Mouse (Mus musculus) gastrocnemius, adult 8-10 months (tissue): ENCODE data around the gene Lce1g. TPM values are rescaled to one million over a fixed set of nuclear protein-coding genes. Genes with fewer than 3 reads are reported as not detected.

Experiments
- DNase-seq, 2 experiments: peaks; one replicate each; pipeline ENCODE4 v3.0.0; 2022; ENCODE audit warnings: low spot score in 2 of 2
- total RNA-seq, 4 experiments: library from RNA; stranded (reverse); gene quantifications; 2 replicates each; pipeline ENCODE4 v1.2.4; 2022

Lce1g gene
- total RNA-seq = not detected

DNA sequence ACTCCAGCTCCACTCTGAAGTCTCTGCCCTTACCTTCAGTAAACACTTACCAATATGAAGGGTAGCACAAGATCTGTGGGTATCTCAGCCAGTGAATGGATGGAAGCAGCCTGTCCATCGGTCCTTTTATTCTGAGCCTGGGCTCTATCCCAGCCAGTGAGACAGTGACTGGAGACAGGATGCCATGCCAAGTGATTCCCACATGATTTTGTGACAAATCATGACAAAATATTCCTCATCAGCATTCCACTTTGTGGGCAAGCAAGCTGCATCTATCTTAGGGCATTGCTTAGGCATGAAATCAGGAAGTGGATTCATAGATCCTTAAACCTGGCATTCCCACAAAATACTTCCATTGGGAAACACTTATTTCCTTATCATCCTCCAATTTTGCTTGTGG lies at the start of gene Lce1g:
TSS of gene Lce1g (minus strand) at position 101 of the 400 bp plus-strand sequence.
- DNase-seq = no peak

DNA sequence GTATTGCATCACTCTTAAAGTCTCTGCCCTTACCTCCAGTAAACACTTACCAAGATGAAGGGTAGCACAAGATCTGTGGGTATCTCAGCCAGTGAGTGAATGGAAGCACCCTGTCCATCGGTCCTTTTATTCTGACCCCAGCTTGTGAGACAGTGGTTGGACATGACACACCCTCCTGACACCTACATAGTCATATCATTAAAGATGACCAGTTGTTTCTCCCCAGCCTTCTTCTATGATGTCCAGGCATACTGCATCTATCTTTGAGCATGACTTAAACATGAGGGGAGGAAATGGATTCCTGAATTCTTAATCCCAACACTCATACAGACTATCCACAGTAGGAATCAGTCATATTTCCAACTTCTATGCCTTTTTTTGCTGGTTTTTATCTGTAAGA lies 38.3 kb upstream of the Lce1g start, which contains the start of gene Lce1j:
TSS of gene Lce1j (minus strand) at position 101 of the 400 bp plus-strand sequence.
- no peak for DNase-seq

GRCm38 (mm10) chr3:92778799-92779198 lies 26.7 kb upstream of the Lce1g start, which contains the start of gene Lce1i:
Gene Lce1i (minus strand): TSS chr3:92778899.
- no peak for DNase-seq

DNA sequence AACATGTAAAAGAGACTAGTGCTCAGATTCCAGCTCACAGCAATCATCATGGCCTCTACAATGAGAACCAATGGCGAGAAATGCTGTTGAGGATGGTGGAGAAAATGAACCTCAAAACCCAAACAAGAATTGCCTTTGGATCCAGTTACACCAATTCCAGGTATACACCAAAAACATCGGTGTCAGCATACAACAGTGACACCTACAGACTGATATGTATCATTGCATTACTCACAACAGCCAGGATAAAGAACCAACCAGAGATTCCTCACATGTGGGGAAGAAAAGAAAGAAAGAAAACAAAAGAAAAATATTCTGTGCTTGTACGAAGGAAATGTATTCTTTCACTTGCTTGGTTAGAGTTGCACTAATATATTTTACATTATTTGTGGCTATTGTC lies 19.4 kb upstream of the Lce1g start:
- no peak for DNase-seq

DNA sequence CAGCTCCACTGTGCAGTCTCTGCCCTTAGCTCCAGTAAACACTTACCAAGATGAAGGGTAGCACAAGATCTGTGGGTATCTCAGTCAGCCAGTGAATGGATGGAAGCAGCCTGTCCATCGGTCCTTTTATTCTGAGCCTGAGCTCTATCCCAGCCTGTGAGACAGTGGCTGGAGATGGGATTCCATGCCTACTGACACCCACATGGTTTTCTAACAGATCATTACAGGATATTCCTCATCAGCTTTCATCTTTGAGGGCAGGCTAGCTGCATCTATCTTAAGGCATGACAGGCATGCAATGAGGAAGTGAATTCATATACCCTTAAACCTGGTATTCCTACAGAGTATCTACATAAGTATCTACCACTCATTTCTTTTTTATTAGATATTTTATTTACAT lies 12.8 kb upstream of the Lce1g start, which contains the start of gene Lce1h:
TSS of gene Lce1h (minus strand) at position 101 of the 400 bp plus-strand sequence.
- DNase-seq = no peak

- no peak for DNase-seq
Measured at GRCm38 (mm10) chr3:92753197-92753596, 1.1 kb upstream of the Lce1g start.

GRCm38 (mm10) chr3:92738996-92739395 lies 13.1 kb downstream of the Lce1g start, which contains the start of gene Gm38119:
Gene Gm38119 (minus strand): TSS chr3:92739096.
- no peak for DNase-seq

DNA sequence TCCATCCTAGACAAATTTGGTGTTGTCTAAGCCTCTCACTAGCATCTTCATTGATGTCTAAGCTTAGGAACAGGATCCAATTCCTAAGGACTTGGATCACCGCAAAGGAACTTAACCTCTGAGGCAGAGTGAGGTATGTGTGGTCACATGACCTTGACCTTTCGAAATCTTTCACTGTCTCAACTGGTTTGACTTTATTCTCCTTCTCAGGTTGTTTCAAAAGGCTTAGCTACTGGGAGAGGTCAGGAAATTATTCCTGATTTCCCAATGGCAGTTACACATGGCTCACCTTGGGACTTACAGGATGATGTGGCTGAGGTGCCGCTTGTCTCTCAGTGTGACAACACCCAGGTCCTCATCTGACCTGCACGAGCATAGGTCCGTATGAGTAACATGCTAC lies 29.5 kb downstream of the Lce1g start:
- DNase-seq = no peak

DNA sequence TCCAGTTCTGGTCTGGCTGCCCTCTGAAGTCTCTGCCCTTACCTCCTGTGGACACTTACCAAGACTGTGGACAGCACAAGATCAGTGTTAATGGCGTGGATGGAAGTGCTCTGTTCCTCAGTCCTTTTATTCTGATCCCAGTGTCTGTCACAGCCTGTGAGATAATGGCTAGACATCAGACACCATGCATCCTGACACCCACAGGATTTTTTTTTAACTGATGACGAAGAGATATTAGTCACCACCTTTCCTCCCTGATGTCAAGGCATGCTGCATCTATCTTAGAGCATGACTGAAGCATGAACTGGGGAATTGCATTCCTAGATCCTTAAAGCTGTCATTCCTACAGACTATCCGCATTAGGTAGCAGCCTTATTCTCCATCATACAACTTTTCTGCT lies 31.9 kb downstream of the Lce1g start, which contains the start of gene Lce1f:
TSS of gene Lce1f (minus strand) at position 101 of the 400 bp plus-strand sequence.
- DNase-seq = no peak

DNA sequence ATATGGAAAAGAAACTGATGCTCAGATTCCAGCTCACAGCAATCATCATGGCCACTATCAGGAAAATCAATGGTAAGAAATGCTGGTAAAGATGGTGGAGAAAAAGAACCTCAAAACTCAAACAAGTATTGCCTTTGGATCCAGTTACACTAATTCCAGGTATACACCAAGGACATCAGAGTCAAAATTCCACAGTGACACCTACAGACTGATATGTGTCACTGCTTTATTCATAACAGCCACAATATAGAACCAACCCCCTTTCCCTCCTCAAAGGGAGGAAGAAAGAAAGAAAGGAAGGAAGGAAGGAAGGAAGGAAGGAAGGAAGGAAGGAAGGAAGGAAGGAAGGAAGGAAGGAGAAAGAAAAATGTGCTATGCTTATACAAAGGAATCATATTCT lies 37.0 kb downstream of the Lce1g start:
- DNase-seq = no peak

- no peak for DNase-seq
Measured at GRCm38 (mm10) chr3:92708974-92709373, 43.2 kb downstream of the Lce1g start, which contains the start of gene Lce1e. Gene Lce1e (minus strand): TSS chr3:92709074.

Other genes with a start within 250 kb of the Lce1g start
- gene 2310046K23Rik, start 217.8 kb downstream of the Lce1g start, total RNA-seq = not detected
- not detected for gene Ivl, start 178.6 kb downstream of the Lce1g start, total RNA-seq
- not detected for gene Smcp, start 163.3 kb downstream of the Lce1g start, total RNA-seq
- not detected for gene 2210017I01Rik, start 144.8 kb downstream of the Lce1g start, total RNA-seq
- not detected for gene Lce6a, start 130.7 kb downstream of the Lce1g start, total RNA-seq
- gene Lce1a1, start 104.0 kb downstream of the Lce1g start, total RNA-seq = not detected
- gene Lce1b, start 95.4 kb downstream of the Lce1g start, total RNA-seq = not detected
- not detected for gene Lce1a2, start 82.0 kb downstream of the Lce1g start, total RNA-seq
- not detected for gene Lce1c, start 73.1 kb downstream of the Lce1g start, total RNA-seq
- not detected for gene Lce1d, start 65.1 kb downstream of the Lce1g start, total RNA-seq
- gene Lce1e, start 43.3 kb downstream of the Lce1g start, total RNA-seq = not detected
- gene Lce1f, start 32.0 kb downstream of the Lce1g start, total RNA-seq = not detected
- gene Gm38119, start 13.2 kb downstream of the Lce1g start, total RNA-seq = not detected
- gene Lce1h, start 12.7 kb upstream of the Lce1g start, total RNA-seq = not detected
- gene Lce1i, start 26.6 kb upstream of the Lce1g start, total RNA-seq = not detected
- not detected for gene Lce1j, start 38.2 kb upstream of the Lce1g start, total RNA-seq
- not detected for gene Lce1k, start 55.6 kb upstream of the Lce1g start, total RNA-seq
- not detected for gene Kprp, start 74.9 kb upstream of the Lce1g start, total RNA-seq
- not detected for gene Lce1l, start 98.9 kb upstream of the Lce1g start, total RNA-seq
- gene 2310050C09Rik, start 117.9 kb upstream of the Lce1g start, total RNA-seq = not detected
- not detected for gene Lce3a, start 173.9 kb upstream of the Lce1g start, total RNA-seq
- gene Lce3b, start 180.6 kb upstream of the Lce1g start, total RNA-seq = not detected
- gene Lce3c, start 192.1 kb upstream of the Lce1g start, total RNA-seq = not detected
- not detected for gene Lce3d, start 205.1 kb upstream of the Lce1g start, total RNA-seq
- gene Lce3e, start 214.7 kb upstream of the Lce1g start, total RNA-seq = not detected
- gene Lce3f, start 239.9 kb upstream of the Lce1g start, total RNA-seq = not detected